Mouse (Mus musculus) lung, postnatal 0 days (tissue): ENCODE measurements around the gene Fbxo5.

ENCODE experiments used
- CTCF ChIP-seq: IDR thresholded peaks from 2 replicates; pipeline ENCODE4 v1.5.1; 2016; ENCODE audit warnings: antibody characterized with exemption, mild to moderate bottlenecking
- EP300 ChIP-seq: IDR thresholded peaks from 2 replicates; pipeline ENCODE4 v1.6.1; 2016; ENCODE audit warnings: antibody characterized with exemption, mild to moderate bottlenecking, control low read depth

DNA sequence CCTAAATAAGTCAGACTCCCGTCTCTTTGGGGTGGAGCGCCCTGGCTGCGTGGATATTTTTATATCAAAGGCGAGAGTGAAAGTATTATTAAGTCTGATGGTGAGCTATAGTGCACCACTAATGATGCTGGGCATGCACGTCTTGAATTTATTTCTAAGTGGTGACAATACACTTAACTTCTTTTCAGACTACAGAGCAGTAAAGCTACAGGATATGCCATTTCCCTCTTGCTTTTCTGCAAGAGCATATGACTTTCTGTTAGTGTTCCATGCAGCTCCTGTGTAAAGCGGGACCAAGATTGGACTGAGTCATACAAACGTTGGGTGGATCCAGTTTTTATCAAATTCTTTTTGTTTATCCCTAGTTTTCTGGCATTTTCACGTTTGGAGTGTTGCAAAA is 1.0 kb upstream of the Fbxo5 start:
- TF ChIP-seq CTCF: no peak
- TF ChIP-seq EP300: no peak
